Mouse (Mus musculus) liver, embryonic 13.5 days (tissue): ENCODE results near the gene Zfp326. TPM values are rescaled to one million over a fixed set of nuclear protein-coding genes. Genes with fewer than 3 reads are reported as not detected.
A peak's percentile ranks its signal among the peaks of the same experiment; 100 is the strongest.
"Not testable (repeated sequence)": the region's sequence is repeated elsewhere in the genome, so short reads cannot be mapped to it uniquely, and the experiment has no call there.

ENCODE experiments used
- ATAC-seq: fragments of 200-750 bp; cut with Nextera tagmentation; 2 replicates; pipeline ENCODE4 v1.8.0; 2017; ENCODE audit warnings: low read depth, mild to moderate bottlenecking, moderate number of reproducible peaks, moderate library complexity
- DNase-seq: peaks from one replicate; pipeline ENCODE4 v3.0.0; 2022
- H3K27ac ChIP-seq: fragments of 300-500 bp; sonication (generic); 2 replicates; pipeline ENCODE4 v1.5.1; 2015; ENCODE audit warnings: moderate library complexity, mild to moderate bottlenecking, inconsistent platforms
- H3K27me3 ChIP-seq: fragments of 300-500 bp; sonication (generic); 2 replicates; pipeline ENCODE4 v1.6.1; 2015; ENCODE audit warnings: mild to moderate bottlenecking, inconsistent platforms
- H3K36me3 ChIP-seq: fragments of 300-500 bp; sonication (generic); 2 replicates; pipeline ENCODE4 v1.6.1; 2015; ENCODE audit warnings: mild to moderate bottlenecking, inconsistent platforms
- H3K4me1 ChIP-seq: fragments of 300-500 bp; sonication (generic); replicated peaks from 2 replicates; pipeline ENCODE4 v1.6.1; 2015; ENCODE audit warnings: inconsistent platforms
- H3K4me2 ChIP-seq: fragments of 300-500 bp; sonication (generic); 2 replicates; pipeline ENCODE4 v1.6.1; 2015; ENCODE audit warnings: inconsistent platforms, mild to moderate bottlenecking, moderate library complexity
- H3K4me3 ChIP-seq: fragments of 300-500 bp; sonication (generic); replicated peaks from 2 replicates; pipeline ENCODE4 v1.5.1; 2015; ENCODE audit warnings: mild to moderate bottlenecking, inconsistent platforms
- H3K9ac ChIP-seq: fragments of 300-500 bp; sonication (generic); 2 replicates; pipeline ENCODE4 v1.6.1; 2015; ENCODE audit warnings: mild to moderate bottlenecking, inconsistent platforms
- H3K9me3 ChIP-seq: fragments of 300-500 bp; sonication (generic); replicated peaks from 2 replicates; pipeline ENCODE4 v1.6.1; 2016; ENCODE audit warnings: inconsistent platforms
- WGBS: fragments of 180-500 bp; shearing (Covaris S2); methylation state at CpG from one replicate; pipeline ENCODE4 v1.1.7; 2015; ENCODE audit not compliant: insufficient replicate concordance; 5-methylcytosine and 5-hydroxymethylcytosine counted together
- polyA plus RNA-seq: library from polyadenylated mRNA; unstranded; fragments of >200 nt; fragmentation: Nextera tagmentation; extraction: Ambion mirVana; gene quantifications from 2 replicates; pipeline ENCODE4 v1.2.1, GENCODE M21; 2015

Zfp326 gene
- polyA plus RNA-seq, 1 experiment from 2014 or later: 8.5 TPM

DNA sequence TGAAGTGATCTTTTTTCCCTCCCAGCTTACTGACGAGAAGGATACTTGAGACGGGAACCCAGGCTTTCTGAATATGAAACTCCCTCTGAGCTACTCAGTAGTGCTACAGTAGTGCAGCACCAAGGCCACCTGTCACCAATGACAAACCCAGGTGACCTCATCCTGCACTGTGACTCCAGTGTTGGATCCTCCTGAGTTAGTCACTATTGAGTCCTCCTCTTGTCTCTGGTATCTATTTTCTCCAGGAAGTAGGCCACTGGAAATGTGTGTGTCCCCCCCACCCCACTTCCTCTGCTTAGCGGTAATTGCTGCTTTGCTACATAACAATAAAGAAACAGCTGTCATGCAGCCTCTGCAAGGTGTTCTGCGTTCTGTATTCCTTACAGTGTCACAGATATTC, 27.1 kb upstream of the Zfp326 start:
- no peak overlapping the region for H3K4me3 ChIP-seq
- no peak for ATAC-seq
- no peaks in the 10 kb centered on the region for H3K36me3 ChIP-seq
- H3K4me1 ChIP-seq: peaks cover 5% of the 10 kb centered on the region; the same call in 1 of the 2 replicates
- DNase-seq: no peak
- 41% methylated on average over 4 of the region's 4 CpGs for WGBS
- H3K4me2 ChIP-seq: no peak overlapping the region
- no peak overlapping the region for H3K27ac ChIP-seq
- H3K9ac ChIP-seq: no peak overlapping the region
- H3K9me3 ChIP-seq: no peaks in the 10 kb centered on the region
- no peaks in the 10 kb centered on the region for H3K27me3 ChIP-seq

DNA sequence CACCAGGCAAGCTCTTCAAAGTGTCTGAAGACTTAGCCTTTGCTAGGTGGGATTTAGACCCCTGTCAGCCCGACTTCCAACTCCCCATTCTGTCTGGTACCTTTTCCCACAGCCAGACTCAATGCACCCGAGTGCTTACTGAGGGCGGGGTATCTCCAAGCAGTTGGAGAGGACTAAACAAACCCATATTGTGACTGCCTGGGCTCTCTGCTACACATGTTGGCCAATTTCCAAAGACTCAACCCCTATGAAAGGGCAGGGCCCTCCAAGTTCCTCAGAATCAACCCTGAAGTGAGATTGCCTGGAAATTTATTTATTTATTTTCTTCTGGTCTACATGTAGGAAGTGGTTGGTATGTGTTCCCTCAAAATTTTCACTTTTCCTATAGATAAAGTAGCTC, 26.7 kb upstream of the Zfp326 start:
- DNase-seq (no peak), ATAC-seq (no peak)
- WGBS: 33% methylated on average over 3 of the region's 3 CpGs
- H3K27me3 ChIP-seq: no peaks in the 10 kb centered on the region
- no peak overlapping the region for H3K4me3 ChIP-seq
- H3K9me3 ChIP-seq: no peaks in the 10 kb centered on the region
- H3K4me2 ChIP-seq: no peak overlapping the region
- H3K9ac ChIP-seq: no peak overlapping the region
- peaks cover 5% of the 10 kb centered on the region; the same call in 1 of the 2 replicates for H3K4me1 ChIP-seq
- H3K36me3 ChIP-seq: no peaks in the 10 kb centered on the region
- H3K27ac ChIP-seq: no peak overlapping the region

- Histone ChIP-seq H3K36me3 (no peaks in the 10 kb centered on the region), H3K27ac (no peak overlapping the region), H3K9me3 (no peaks in the 10 kb centered on the region), H3K27me3 (no peaks in the 10 kb centered on the region), H3K4me2 (no peak overlapping the region), H3K9ac (no peak overlapping the region), H3K4me3 (no peak overlapping the region), H3K4me1 (peaks cover 5% of the 10 kb centered on the region)
- WGBS: 68% methylated on average over 9 of the region's 9 CpGs
- no peak for ATAC-seq
- DNase-seq: no peak
Observed at GRCm38 (mm10) chr5:105853271-105853670, 23.1 kb upstream of the Zfp326 start.

DNA sequence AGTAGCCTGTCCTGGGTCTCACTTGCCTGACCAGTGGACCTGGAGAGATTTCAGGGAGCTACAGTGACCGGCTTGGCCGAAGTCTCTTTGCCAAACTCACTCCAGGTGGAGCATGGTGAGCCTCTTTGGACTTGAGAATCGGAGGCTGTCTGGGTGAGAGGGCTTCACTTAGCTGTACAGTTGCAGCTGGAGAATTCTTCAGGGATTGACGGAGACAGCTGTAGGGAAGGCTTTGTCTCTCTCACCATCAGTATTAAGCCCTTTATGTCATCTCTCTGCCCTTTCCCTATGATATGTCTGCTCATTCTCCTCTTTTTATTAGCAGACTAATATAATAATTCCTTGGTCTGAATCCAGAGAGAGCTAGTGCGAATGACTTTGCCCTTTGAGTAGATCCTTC, 18.9 kb upstream of the Zfp326 start:
- WGBS: 76% methylated on average over 5 of the region's 5 CpGs
- H3K27ac ChIP-seq: no peak overlapping the region
- no peak overlapping the region for H3K9ac ChIP-seq

GRCm38 (mm10) chr5:105858754-105859694, 17.3 kb upstream of the Zfp326 start:
- Histone ChIP-seq H3K27ac (peak overlapping the region; percentile 67), H3K27me3 (no peaks in the 10 kb centered on the region), H3K9me3 (no peaks in the 10 kb centered on the region), H3K4me2 (no peak overlapping the region), H3K9ac (no peak overlapping the region; the same call in 1 of the 2 replicates), H3K4me1 (peaks cover 17% of the 10 kb centered on the region), H3K4me3 (no peak overlapping the region), H3K36me3 (no peaks in the 10 kb centered on the region)
- 48% methylated on average over 8 of the region's 8 CpGs for WGBS
- DNase-seq (no peak), ATAC-seq (peak; percentile 66)

More for the DNA sequence above, 18.9 kb upstream of the Zfp326 start:
- no peaks in the 10 kb centered on the region for H3K27me3 ChIP-seq
- H3K4me3 ChIP-seq: no peak overlapping the region
- peaks cover 17% of the 10 kb centered on the region for H3K4me1 ChIP-seq
- no peaks in the 10 kb centered on the region for H3K36me3 ChIP-seq
- no peak for ATAC-seq
- no peak for DNase-seq
- H3K9me3 ChIP-seq: no peaks in the 10 kb centered on the region
- no peak overlapping the region for H3K4me2 ChIP-seq

DNA sequence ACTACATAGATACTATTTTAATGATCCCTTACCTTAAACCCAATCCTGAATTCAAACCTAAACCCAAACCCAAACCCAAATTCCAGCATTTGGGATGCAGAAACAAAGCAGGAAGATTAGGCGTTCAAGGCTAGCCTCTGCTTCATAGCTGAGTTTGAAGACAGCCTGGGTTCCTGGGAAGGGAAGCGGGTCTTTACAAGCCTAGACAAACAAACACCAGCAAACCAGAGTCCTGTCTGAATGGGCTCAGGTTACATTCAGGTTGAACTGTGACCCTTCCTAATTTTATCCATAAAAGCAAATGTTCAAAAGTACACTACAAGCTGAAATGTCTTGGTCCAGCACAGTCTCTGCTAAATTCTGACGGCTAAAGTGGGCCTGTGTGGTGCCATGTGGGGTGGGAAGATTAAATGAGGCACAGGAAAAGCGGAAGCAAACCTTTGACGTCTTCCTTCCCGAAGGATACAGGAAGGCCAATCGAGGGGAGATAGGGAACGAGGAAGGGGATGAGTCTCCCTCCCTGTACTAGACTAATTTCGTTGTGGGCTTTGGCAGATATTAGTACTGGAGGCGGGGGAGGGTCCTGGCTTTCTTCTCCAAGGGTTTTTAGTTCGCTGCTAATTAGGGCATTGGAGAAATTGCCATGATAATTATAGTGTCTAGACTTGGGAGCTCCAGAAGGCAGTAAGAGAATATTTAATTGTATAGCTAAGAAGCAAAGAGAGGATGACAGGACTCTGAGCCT, 16.5 kb upstream of the Zfp326 start:
- peak; percentile 41; the same call in 1 of the 2 replicates for ATAC-seq
- H3K9me3 ChIP-seq: no peaks in the 10 kb centered on the region
- no peak overlapping the region for H3K9ac ChIP-seq
- no peaks in the 10 kb centered on the region for H3K27me3 ChIP-seq
- 27% methylated on average over 11 of the region's 11 CpGs for WGBS
- no peak for DNase-seq
- H3K4me3 ChIP-seq: no peak overlapping the region
- no peak overlapping the region for H3K4me2 ChIP-seq
- H3K4me1 ChIP-seq: peaks cover 17% of the 10 kb centered on the region
- no peaks in the 10 kb centered on the region for H3K36me3 ChIP-seq
- peak overlapping the region; percentile 67 for H3K27ac ChIP-seq

- WGBS: 72% methylated on average over 10 of the region's 10 CpGs
- no peak for DNase-seq
Observed at GRCm38 (mm10) chr5:105860461-105860835, 15.9 kb upstream of the Zfp326 start.

DNA sequence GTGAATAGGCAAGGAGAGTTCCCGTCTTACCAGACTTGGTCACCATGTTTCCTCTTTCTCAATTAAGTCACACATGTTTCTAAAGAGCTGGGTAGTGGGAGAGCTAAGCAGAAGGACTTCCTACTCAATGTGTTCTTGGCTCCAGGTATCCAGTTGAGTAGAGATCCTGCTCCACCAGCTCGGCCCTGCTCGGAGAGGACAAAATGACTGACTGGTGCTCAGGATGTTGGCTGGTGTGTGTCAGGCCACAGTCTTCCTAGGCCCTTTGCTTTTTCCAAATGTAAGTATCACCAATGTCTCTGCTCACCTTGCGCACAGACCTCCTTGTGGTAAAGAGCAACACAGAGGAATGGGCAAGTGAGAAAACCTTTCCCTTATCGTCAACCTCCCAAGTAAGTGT, 14.7 kb upstream of the Zfp326 start:
- no peak for ATAC-seq
- no peak for DNase-seq

More at GRCm38 (mm10) chr5:105860461-105860835, 15.9 kb upstream of the Zfp326 start:
- no peaks in the 10 kb centered on the region for H3K9me3 ChIP-seq
- peaks cover 17% of the 10 kb centered on the region for H3K4me1 ChIP-seq
- no peak for ATAC-seq
- H3K27me3 ChIP-seq: no peaks in the 10 kb centered on the region
- no peaks in the 10 kb centered on the region for H3K36me3 ChIP-seq
- H3K9ac ChIP-seq: no peak overlapping the region
- H3K4me2 ChIP-seq: no peak overlapping the region
- no peak overlapping the region for H3K4me3 ChIP-seq
- peak overlapping the region; percentile 25; the same call in 1 of the 2 replicates for H3K27ac ChIP-seq

DNA sequence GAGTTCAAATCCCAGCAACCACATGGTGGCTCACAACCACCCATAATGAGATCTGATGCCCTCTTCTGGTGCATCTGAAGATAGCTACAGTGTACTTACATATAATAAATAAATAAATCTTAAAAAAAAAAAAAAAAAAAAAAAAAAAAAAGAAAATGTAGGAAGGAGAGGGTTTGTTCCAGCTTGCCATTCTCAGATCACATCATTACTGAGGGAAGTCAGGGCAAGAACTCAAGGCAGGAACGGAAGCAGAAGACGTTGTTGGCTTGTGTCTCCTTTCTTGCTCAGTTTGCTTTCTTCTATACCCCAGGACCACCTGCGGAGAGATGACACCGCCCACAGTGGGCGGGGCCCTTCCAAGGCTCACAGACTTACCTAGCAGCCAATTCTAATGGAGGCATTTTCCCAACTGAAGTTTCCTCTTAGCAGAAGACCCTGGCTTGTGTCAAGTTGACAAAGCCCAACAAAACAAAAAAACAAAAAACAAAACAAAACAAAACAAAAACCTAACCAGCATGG, 11.2 kb upstream of the Zfp326 start:
- WGBS: 57% methylated on average over 5 of the region's 5 CpGs
- H3K4me1 ChIP-seq, H3K27me3 ChIP-seq, H3K27ac ChIP-seq, H3K9me3 ChIP-seq, H3K36me3 ChIP-seq, H3K4me3 ChIP-seq, H3K4me2 ChIP-seq, H3K9ac ChIP-seq, ATAC-seq, DNase-seq: not testable (repeated sequence)

More for the DNA sequence above, 14.7 kb upstream of the Zfp326 start:
- Histone ChIP-seq H3K9me3 (no peaks in the 10 kb centered on the region), H3K36me3 (no peaks in the 10 kb centered on the region), H3K4me3 (no peak overlapping the region), H3K4me1 (peaks cover 17% of the 10 kb centered on the region), H3K9ac (no peak overlapping the region), H3K4me2 (no peak overlapping the region), H3K27ac (no peak overlapping the region), H3K27me3 (no peaks in the 10 kb centered on the region)
- WGBS: 76% methylated on average over 5 of the region's 5 CpGs

- H3K9me3 ChIP-seq: no peaks in the 10 kb centered on the region
- no peak overlapping the region for H3K27ac ChIP-seq
- ATAC-seq: no peak
- no peak overlapping the region for H3K9ac ChIP-seq
- H3K27me3 ChIP-seq: no peaks in the 10 kb centered on the region
- 67% methylated on average over 4 of the region's 4 CpGs for WGBS
- peaks cover 5% of the 10 kb centered on the region for H3K4me1 ChIP-seq
- DNase-seq: no peak
- no peaks in the 10 kb centered on the region for H3K36me3 ChIP-seq
- H3K4me3 ChIP-seq: no peak overlapping the region
- no peak overlapping the region for H3K4me2 ChIP-seq
Observed at GRCm38 (mm10) chr5:105867427-105867826, 8.9 kb upstream of the Zfp326 start.

- WGBS: 77% methylated on average over 16 of the region's 16 CpGs
- H3K4me3 ChIP-seq: no peak overlapping the region
- no peak overlapping the region for H3K9ac ChIP-seq
- ATAC-seq (no peak), DNase-seq (no peak)
- peaks cover 10% of the 10 kb centered on the region for H3K4me1 ChIP-seq
- no peaks in the 10 kb centered on the region for H3K27me3 ChIP-seq
- no peak overlapping the region for H3K27ac ChIP-seq
- no peaks in the 10 kb centered on the region for H3K36me3 ChIP-seq
- no peaks in the 10 kb centered on the region for H3K9me3 ChIP-seq
- no peak overlapping the region for H3K4me2 ChIP-seq
Observed at GRCm38 (mm10) chr5:105867841-105868447, 8.4 kb upstream of the Zfp326 start.
